Mouse (Mus musculus) embryonic fibroblast, embryonic 13.5 days (primary cell): ENCODE results near the gene Cldn11. TPM values are rescaled to one million over a fixed set of nuclear protein-coding genes. Genes with fewer than 3 reads are reported as not detected.
A peak's percentile ranks its signal among the peaks of the same experiment; 100 is the strongest.

Experiments
- H3K27ac ChIP-seq: 2 replicates; pipeline ENCODE4 v1.5.1; 2012; ENCODE audit warnings: low read length, control low read depth, inconsistent platforms; ENCODE audit not compliant: insufficient read depth
- H3K4me1 ChIP-seq: 2 replicates; pipeline ENCODE4 v1.6.1; 2011; ENCODE audit warnings: low read length; ENCODE audit not compliant: control insufficient read depth, insufficient read depth
- H3K4me3 ChIP-seq: 2 replicates; pipeline ENCODE4 v1.5.1; 2011; ENCODE audit warnings: mild to moderate bottlenecking, control low read depth, low read length; ENCODE audit not compliant: insufficient read depth
- CTCF ChIP-seq: IDR thresholded peaks from 2 replicates; pipeline ENCODE4 v1.5.1; 2011; ENCODE audit warnings: mild to moderate bottlenecking, control low read depth, low read length, moderate library complexity, borderline replicate concordance; ENCODE audit not compliant: insufficient read depth
- POLR2A ChIP-seq: IDR thresholded peaks from 2 replicates; pipeline ENCODE4 v1.6.1; 2011; ENCODE audit warnings: low read depth, mild to moderate bottlenecking, control low read depth, low read length, moderate library complexity
- polyA plus RNA-seq: library from polyadenylated mRNA; stranded (reverse); fragments of >200 nt; gene quantifications from 2 replicates; pipeline ENCODE4 v1.2.4, GENCODE M21; 2011; ENCODE audit warnings: low read depth; ENCODE audit not compliant: missing spikeins, insufficient read length

Cldn11 gene
- 1.0 TPM in 1 of 2 replicates, not detected in the other for polyA plus RNA-seq

DNA sequence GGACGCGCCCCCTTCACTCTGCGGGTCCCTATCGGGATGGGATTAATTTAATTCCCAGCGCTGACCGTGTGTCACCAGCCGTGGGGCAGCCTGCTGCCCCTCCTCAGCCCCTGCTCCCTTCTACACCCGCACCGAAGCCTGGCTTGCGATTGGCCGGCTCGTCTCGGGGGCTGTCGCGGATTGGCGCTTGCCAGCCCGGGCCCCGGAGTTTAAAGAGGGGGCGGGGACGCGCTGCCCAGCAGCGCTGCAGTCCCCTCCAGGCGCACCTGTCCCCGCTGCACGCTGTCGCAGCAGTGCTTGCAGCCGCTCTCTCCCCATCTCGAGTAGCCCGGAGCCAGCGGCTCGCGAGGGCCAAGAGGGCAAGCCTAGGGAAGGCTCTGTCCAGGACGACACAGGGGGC lies at the start of gene Cldn11:
Cldn11 (plus strand) TSS at position 215 of the 400 bp plus-strand sequence.
- Histone ChIP-seq H3K27ac (no peak within 1 kb of the TSS), H3K4me3 (no peak within 1 kb of the TSS), H3K4me1 (peaks cover 2% of the 10 kb centered on the region; the same call in 1 of the 2 replicates)
- TF ChIP-seq POLR2A, result no peak
- no peak for TF ChIP-seq CTCF

DNA sequence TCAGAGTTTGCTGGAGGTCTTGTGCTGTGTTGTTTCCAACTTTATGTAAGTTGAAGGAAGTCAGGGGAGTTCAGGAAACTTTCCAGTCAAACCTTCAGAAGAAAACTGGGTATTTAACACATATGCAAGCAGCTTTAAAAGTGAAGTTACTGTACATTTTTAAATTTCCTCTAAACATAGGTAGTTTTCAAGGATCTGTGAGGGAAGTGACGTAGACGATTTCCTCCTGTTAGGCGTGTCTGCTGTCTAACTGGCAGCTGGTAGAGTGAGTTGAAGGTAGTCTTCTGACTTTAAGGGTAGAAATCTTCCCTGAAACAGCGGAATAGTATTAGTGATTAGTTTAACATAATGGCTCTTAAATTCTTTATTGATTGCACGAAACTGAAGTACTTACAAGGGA lies 49.7 kb upstream of the Cldn11 start:
- TF ChIP-seq POLR2A (no peak), CTCF (no peak)
- peak overlapping the region; percentile 47; the same call in 1 of the 2 replicates for H3K4me3 ChIP-seq

DNA sequence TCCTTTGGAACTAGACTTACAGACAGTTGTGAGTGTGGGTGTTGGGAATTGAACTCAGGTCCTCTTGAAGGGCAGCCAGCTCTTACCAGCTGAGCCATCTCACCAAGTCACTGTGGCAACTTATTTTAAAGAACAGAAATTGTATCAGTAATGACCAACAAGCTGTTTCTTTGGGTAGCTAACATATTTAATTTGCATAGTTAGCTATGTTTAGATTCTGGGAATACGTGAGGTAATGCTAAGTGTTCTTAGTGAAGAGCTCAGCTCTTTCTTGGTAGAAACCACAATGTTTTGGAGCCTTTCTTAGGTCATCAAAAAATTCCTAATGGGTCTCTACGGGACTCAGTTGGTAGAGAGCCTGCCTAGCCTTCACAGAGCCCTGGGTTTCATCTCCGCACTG lies 48.9 kb upstream of the Cldn11 start:
- Histone ChIP-seq H3K4me3 (no peak overlapping the region), H3K4me1 (peaks cover 17% of the 10 kb centered on the region)
- no peak for TF ChIP-seq POLR2A
- no peak for TF ChIP-seq CTCF

More for the DNA sequence above, 49.7 kb upstream of the Cldn11 start:
- Histone ChIP-seq H3K4me1 (peaks cover 16% of the 10 kb centered on the region), H3K27ac (no peak overlapping the region)

DNA sequence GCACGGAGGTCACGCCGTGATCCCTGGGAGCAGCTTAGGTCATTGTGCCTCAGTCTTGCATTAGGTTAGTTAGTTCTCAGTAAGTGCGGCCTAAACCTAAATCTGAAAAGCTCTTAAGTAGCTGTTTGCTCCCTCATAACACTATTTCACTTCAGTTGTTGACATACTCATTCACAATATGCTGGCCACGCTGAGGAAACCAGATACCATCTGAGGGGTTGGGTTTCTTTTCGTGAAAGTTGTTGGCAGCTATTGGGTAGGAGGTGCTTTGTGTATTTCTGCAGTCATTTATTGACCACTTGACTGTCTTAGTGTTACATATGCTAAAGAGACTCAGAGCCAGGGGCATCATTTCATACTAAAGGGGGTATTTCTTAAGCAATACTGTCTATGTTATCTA lies 44.8 kb upstream of the Cldn11 start:
- Histone ChIP-seq H3K4me3 (no peak overlapping the region), H3K27ac (no peak overlapping the region), H3K4me1 (peaks cover 13% of the 10 kb centered on the region)
- TF ChIP-seq POLR2A (no peak), CTCF (no peak)

More for the DNA sequence above, 48.9 kb upstream of the Cldn11 start:
- no peak overlapping the region for H3K27ac ChIP-seq

DNA sequence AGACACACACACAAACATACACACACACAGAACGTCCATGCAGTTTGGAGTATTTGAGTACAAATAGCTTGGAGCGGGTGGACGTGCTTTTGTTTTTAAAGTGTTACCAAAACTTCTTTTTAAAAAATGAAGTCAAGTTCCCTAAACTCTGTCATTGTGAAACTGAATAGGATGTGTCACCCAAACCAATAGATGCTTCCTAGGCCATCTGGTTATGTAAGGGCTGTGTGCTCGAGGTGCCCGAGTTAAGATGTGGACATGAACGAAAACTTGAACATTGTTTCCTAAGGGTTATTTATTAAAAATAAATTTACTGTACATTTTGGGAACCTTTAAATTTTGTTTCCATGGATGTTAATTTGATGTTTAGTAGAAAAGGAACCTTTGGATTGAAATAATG lies 43.1 kb upstream of the Cldn11 start:
- Histone ChIP-seq H3K4me1 (peaks cover 12% of the 10 kb centered on the region), H3K4me3 (no peak overlapping the region), H3K27ac (no peak overlapping the region)
- no peak for TF ChIP-seq POLR2A
- no peak for TF ChIP-seq CTCF

DNA sequence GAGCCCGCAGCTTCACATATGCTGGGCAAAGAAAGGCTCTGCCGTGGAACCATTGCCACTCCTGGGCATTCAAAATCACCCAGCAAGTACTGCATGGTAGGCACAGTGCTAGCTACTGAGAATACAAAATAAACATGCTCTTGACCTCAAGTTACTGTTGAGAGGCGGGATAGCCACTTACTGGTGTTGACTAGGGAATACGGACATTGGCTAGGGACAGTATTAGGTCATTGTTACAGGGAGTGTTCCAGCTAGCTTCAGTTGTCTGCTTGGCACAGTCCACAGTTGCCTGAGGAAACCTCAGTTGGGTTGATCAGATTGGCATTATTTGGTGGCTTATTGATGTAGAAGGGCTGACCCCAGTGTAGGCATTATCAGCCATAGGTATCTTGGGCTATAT lies 42.0 kb upstream of the Cldn11 start:
- H3K4me1 ChIP-seq, result peaks cover 12% of the 10 kb centered on the region
- H3K4me3 ChIP-seq, result no peak overlapping the region
- TF ChIP-seq POLR2A (no peak), CTCF (no peak)
- H3K27ac ChIP-seq, result no peak overlapping the region

DNA sequence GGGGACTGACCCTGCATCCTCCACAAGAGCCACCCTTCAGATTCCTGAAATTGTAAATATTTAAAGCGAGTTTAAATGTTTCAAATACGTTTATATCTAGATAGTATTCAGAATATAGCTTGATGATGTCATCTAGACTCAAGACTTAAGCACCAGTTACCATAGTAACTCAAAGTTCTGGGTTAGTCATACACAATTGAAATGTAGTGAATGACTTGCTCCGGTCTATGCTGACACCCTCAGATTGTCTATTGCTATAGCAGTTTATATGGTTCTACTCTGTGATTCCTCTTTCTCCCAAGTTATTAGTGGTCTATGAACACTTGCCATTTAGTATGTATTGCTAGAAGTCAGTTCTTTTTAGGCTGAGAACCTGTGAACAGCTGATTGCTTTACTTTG lies 40.6 kb upstream of the Cldn11 start:
- TF ChIP-seq POLR2A, result no peak
- no peak for TF ChIP-seq CTCF
- Histone ChIP-seq H3K4me3 (no peak overlapping the region), H3K4me1 (peaks cover 12% of the 10 kb centered on the region), H3K27ac (no peak overlapping the region)

DNA sequence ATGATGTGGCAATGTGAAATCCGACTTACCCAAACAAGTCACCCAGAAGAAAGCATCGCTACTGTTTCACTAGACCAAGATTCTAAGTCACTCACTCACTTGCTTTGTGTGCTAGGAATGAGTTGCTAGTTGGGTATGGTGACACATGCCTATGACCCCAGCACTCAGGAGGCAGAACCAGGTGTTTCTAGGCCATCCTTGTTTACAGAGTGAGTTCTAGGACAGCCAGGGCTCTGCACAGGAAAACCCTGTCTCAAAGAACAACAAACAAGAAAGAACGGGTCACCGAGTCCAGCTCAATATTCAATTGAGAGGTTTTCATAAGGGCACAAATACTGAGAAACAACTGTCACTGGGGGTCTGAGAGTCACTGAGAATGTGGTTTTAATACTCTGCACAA lies 26.6 kb upstream of the Cldn11 start:
- no peaks in the 10 kb centered on the region for H3K4me1 ChIP-seq
- H3K4me3 ChIP-seq, result no peak overlapping the region
- H3K27ac ChIP-seq, result no peak overlapping the region
- TF ChIP-seq POLR2A (no peak), CTCF (no peak)

DNA sequence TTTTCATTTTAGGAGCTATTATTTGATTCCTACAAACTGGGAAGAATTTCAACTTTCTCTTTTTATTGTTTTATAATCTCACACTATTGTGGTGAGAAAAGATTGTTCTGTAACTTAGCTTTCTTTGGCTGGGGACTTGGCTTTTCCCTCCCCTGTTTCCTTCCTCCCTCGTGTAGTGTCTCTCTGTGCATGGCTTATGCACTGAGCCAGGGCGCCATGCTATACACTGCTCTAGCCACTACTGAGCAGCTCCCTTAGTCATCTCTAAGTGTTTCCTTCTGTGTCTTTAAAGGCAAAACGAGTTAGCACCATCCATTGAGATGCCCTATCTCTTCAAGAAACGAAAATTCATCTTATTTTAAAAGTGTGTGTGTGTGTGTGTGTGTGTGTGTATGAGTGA lies 23.4 kb upstream of the Cldn11 start:
- no peak for TF ChIP-seq CTCF
- no peak for TF ChIP-seq POLR2A
- no peak overlapping the region for H3K4me3 ChIP-seq
- H3K27ac ChIP-seq, result no peak overlapping the region
- no peaks in the 10 kb centered on the region for H3K4me1 ChIP-seq

GRCm38 (mm10) chr3:31126848-31127247 lies 22.9 kb upstream of the Cldn11 start:
- Histone ChIP-seq H3K4me3 (no peak overlapping the region), H3K4me1 (no peaks in the 10 kb centered on the region), H3K27ac (no peak overlapping the region)
- TF ChIP-seq POLR2A, result no peak
- TF ChIP-seq CTCF, result no peak

GRCm38 (mm10) chr3:31129766-31130165 lies 20.0 kb upstream of the Cldn11 start:
- TF ChIP-seq POLR2A (no peak), CTCF (no peak)
- Histone ChIP-seq H3K4me1 (no peaks in the 10 kb centered on the region), H3K27ac (no peak overlapping the region), H3K4me3 (no peak overlapping the region)
